Mouse (Mus musculus) testis, adult 2 months (tissue): Measurements from ENCODE around the gene Stag1.

ENCODE experiments used
- CTCF ChIP-seq: fragments of 200-500 bp; IDR thresholded peaks from 2 replicates; pipeline ENCODE4 v1.5.1; 2012; ENCODE audit warnings: low read depth, mild to moderate bottlenecking, inconsistent platforms, low read length, moderate library complexity; ENCODE audit not compliant: control insufficient read depth, insufficient read depth, insufficient replicate concordance
- POLR2A ChIP-seq: fragments of 200-500 bp; IDR thresholded peaks from 2 replicates; pipeline ENCODE4 v1.6.1; 2012; ENCODE audit warnings: low read depth, mild to moderate bottlenecking, inconsistent platforms, low read length, moderate library complexity; ENCODE audit not compliant: control insufficient read depth

- TF ChIP-seq CTCF = no peak
- TF ChIP-seq POLR2A = no peak
Observed at GRCm38 (mm10) chr9:100707644-100708043, 110.0 kb downstream of the Stag1 start.
